Mouse (Mus musculus) heart, adult 2 months (tissue): ENCODE data around the gene Rtel1. TPM values are rescaled to one million over a fixed set of nuclear protein-coding genes. Genes with fewer than 3 reads are reported as not detected.

Experiments used
- DNase-seq, 2 experiments: peaks; one replicate each; pipeline ENCODE4 v3.0.0; 2021
- H3K27ac ChIP-seq: fragments of 200-600 bp; 2 replicates; pipeline ENCODE4 v1.8.1; 2022
- H3K27me3 ChIP-seq: fragments of 200-500 bp; 2 replicates; pipeline ENCODE4 v1.6.1; 2012; ENCODE audit warnings: mild to moderate bottlenecking, low read length, inconsistent platforms, mixed read lengths; ENCODE audit not compliant: control insufficient read depth, insufficient read depth
- H3K36me3 ChIP-seq: fragments of 200-500 bp; 2 replicates; pipeline ENCODE4 v1.6.1; 2012; ENCODE audit warnings: low read length, inconsistent platforms; ENCODE audit not compliant: control insufficient read depth, insufficient read depth
- H3K4me1 ChIP-seq: fragments of 200-500 bp; 2 replicates; pipeline ENCODE4 v1.6.1; 2011; ENCODE audit warnings: low read length; ENCODE audit not compliant: control insufficient read depth, insufficient read depth
- H3K4me3 ChIP-seq: fragments of 200-600 bp; 2 replicates; pipeline ENCODE4 v1.8.1; 2022
- H3K79me2 ChIP-seq: fragments of 200-500 bp; replicated peaks from 2 replicates; pipeline ENCODE4 v1.6.1; 2012; ENCODE audit warnings: mild to moderate bottlenecking, inconsistent platforms, low read length, moderate library complexity, mixed read lengths; ENCODE audit not compliant: control insufficient read depth, insufficient read depth
- H3K9ac ChIP-seq: fragments of 200-500 bp; 2 replicates; pipeline ENCODE4 v1.6.1; 2012; ENCODE audit warnings: low read depth, mild to moderate bottlenecking, control low read depth, inconsistent platforms, low read length, mixed read lengths
- CTCF ChIP-seq: fragments of 200-600 bp; IDR thresholded peaks from 2 replicates; pipeline ENCODE4 v1.8.1; 2022; ENCODE audit warnings: antibody characterized with exemption, mild to moderate bottlenecking, moderate library complexity
- EP300 ChIP-seq: fragments of 200-500 bp; IDR thresholded peaks from 2 replicates; pipeline ENCODE4 v1.6.1; 2011; ENCODE audit warnings: low read depth, low read length, control low read depth; ENCODE audit not compliant: insufficient read depth
- POLR2A ChIP-seq: fragments of 200-500 bp; IDR thresholded peaks from 2 replicates; pipeline ENCODE4 v1.6.1; 2011; ENCODE audit warnings: mild to moderate bottlenecking, low read depth, low read length, control low read depth; ENCODE audit not compliant: insufficient read depth
- WGBS: fragments of 180-500 bp; shearing (Covaris S2); methylation state at CpG from one replicate; pipeline ENCODE4 v1.1.7; 2018; 5-methylcytosine and 5-hydroxymethylcytosine counted together
- intact Hi-C: fragments of 180-260 bp; cut with DNase I; formaldehyde crosslinking; loops from one replicate; pipeline ENCODE4 v1.15.1; 2025
- long read RNA-seq: library from polyadenylated mRNA; stranded (forward); transcript quantifications from one replicate; pipeline ENCODE4 v2.0.0, GENCODE M21; 2021
- polyA plus RNA-seq: library from polyadenylated mRNA; depleted of rRNA; stranded (reverse); fragments of >200 nt; gene quantifications from 2 replicates; pipeline ENCODE4 v1.2.3, GENCODE M21; 2012; rRNA removed
- total RNA-seq, 2 experiments: library from RNA; stranded (reverse); gene quantifications; 2 replicates each; pipeline ENCODE4 v1.2.3; 2021

Gene Rtel1
- 10 to 100 TPM in 1 of 2 experiments, 1 to 10 TPM in 1; 8.3 to 10.6 TPM for total RNA-seq
- 21.9 and 29.6 TPM in 2 replicates for polyA plus RNA-seq
- long read RNA-seq, partial matches to known transcripts, result 1 of 2 reads
- long read RNA-seq, other reads (novel, unspliced or antisense), result 1 of 2 reads

DNA sequence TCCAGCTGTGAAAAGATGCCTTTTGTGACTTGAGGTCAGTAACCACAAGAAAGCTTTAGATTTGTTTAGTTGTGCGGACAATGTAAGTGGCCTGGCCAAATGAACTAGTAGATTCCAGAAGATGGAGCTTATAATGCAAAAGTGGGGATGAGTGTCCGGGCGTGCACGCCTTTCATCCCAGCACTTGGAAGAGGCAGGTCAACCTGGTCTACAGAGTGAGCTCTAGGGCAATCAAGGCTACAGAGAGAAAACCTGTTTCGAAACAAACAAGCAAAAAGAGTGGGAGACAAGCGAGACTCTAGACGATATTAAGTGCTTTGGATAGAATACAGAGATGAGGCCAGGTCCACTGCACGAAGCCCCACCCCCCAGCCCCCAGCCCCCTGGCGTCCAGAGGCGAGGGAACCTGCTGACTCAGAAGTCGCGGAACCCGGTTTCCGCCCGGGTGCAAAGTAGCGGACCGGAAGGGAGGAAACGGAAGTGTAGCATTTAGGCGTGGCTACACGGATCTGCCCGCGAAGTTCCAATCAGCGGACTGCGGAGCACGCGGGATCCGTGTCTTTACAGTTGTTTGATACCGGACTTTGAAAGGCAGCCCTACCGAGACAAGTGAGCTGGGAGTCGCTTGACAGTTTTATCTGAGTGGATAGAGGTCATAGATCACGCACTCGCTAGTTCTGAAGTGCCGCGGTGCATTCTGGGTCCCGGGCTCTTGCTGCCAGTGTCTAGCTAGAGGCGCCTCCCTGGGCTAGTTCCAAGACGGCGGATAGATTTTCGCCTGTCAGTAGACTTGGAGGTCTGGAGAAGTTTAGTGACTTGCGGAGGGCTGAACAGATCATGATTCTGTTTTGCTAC is at the start of gene Rtel1:
Gene Rtel1, plus strand, starts transcription at position 492 of the 855 bp plus-strand sequence.
- H3K36me3 ChIP-seq, result no peaks in the 10 kb centered on the region
- no peaks in the 10 kb centered on the region for H3K79me2 ChIP-seq
- H3K4me1 ChIP-seq, result peaks cover 2% of the 10 kb centered on the region; the same call in 1 of the 2 replicates
- intact Hi-C loops, result loop anchor here (2.0 to 5.0 kb wide), 2 partner anchors 31 to 77 kb away; partner anchors contain the start of genes Gmeb2 and Helz2
- no peaks in the 10 kb centered on the region for H3K27me3 ChIP-seq
- H3K27ac ChIP-seq, result peak within 1 kb of the TSS; percentile 73
- TF ChIP-seq POLR2A (peak; percentile 67), CTCF (peak; percentile 53), EP300 (peak; percentile 54; the same call in 1 of the 2 replicates)
- 6% methylated on average over 40 of the region's 40 CpGs for WGBS
- H3K4me3 ChIP-seq, result peak within 1 kb of the TSS; percentile 64
- DNase-seq, result peak; percentile 87
- H3K9ac ChIP-seq, result peak within 1 kb of the TSS; percentile 18

DNA sequence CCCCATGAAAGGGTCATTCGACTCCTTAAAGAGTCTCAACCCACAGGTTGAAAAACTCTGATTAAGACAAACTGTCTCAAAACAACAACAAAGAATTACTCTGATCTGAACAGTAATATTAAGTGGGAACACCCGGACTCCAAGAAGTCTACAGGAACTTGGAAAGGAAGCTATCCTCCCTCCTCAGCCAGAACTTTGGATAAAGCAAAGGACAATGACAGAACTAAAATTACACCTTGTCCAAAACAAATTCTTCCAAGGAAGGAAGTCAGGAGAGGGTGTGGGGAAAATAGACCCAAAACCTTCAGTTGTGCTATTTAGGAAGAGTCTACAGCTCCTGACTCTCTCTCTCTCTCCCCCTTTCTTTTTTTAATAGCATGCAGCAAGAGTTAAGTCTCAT is 47.4 kb upstream of the Rtel1 start:
- Histone ChIP-seq H3K4me1 (peaks cover 2% of the 10 kb centered on the region; the same call in 1 of the 2 replicates), H3K4me3 (no peak overlapping the region), H3K79me2 (no peaks in the 10 kb centered on the region; the same call in 1 of the 2 replicates), H3K27ac (peak overlapping the region; percentile 57), H3K36me3 (peaks cover 40% of the 10 kb centered on the region), H3K9ac (no peak overlapping the region), H3K27me3 (no peaks in the 10 kb centered on the region)
- TF ChIP-seq CTCF (no peak), EP300 (no peak), POLR2A (no peak)
- intact Hi-C loops, result loop anchor here (1.0 to 10.0 kb wide), 3 partner anchors 15 to 403 kb away; partner anchors contain the start of genes Ppdpf and Sox18
- DNase-seq, result no peak
- WGBS, result 61% methylated on average over 2 of the region's 2 CpGs

DNA sequence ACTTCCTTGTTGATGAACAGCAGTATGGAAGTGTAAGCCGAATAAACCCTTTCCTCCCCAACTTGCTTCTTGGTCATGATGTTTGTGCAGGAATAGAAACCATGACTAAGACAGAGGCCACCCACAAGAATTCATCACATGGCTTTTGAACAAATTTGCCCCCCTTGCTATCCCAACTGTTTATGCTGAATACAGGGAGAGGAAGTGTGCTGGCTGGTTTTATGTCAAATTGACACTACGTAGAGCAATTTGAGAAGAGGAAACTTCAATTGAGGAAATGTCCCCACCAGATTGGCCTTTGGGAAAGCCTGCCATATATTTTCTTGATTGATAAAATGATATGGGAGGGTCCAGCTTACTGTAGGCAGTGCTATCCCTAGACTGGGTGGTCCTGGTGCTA is 45.7 kb upstream of the Rtel1 start:
- TF ChIP-seq EP300, result no peak
- TF ChIP-seq CTCF, result no peak
- no peak for TF ChIP-seq POLR2A
- Histone ChIP-seq H3K27me3 (no peaks in the 10 kb centered on the region), H3K9ac (no peak overlapping the region), H3K4me1 (peaks cover 4% of the 10 kb centered on the region), H3K4me3 (no peak overlapping the region), H3K27ac (no peak overlapping the region), H3K79me2 (no peaks in the 10 kb centered on the region; the same call in 1 of the 2 replicates), H3K36me3 (peaks cover 41% of the 10 kb centered on the region)
- intact Hi-C loops, result loop anchor here (5.0 to 10.0 kb wide), 2 partner anchors 87 to 401 kb away; partner anchors contain the start of genes Ppdpf and Sox18
- 57% methylated on average over 2 of the region's 2 CpGs for WGBS
- no peak for DNase-seq

DNA sequence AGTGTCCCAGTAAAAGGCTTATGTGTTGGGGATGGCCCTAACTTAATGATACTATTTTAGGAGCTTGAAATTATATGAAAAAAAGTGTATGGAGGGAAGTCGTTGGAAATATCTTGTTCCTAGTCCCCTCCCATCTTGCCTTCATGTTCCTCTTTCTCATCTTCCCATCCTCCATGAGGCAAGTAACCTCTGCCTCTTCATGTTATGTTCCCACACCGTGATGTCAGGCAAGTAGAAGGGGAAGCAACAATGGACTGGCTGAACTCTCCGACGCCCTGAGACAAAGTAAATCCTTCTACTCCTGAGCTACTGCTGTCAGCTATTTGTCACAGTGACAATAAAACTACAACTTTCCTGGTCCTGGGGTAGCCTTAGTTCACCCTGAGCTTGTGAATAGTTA is 44.9 kb upstream of the Rtel1 start:
- Histone ChIP-seq H3K27me3 (no peaks in the 10 kb centered on the region), H3K4me3 (no peak overlapping the region), H3K36me3 (peaks cover 41% of the 10 kb centered on the region), H3K9ac (no peak overlapping the region), H3K4me1 (peaks cover 4% of the 10 kb centered on the region), H3K79me2 (no peaks in the 10 kb centered on the region; the same call in 1 of the 2 replicates), H3K27ac (no peak overlapping the region)
- 80% methylated on average over 4 of the region's 4 CpGs for WGBS
- TF ChIP-seq EP300 (no peak), CTCF (no peak), POLR2A (no peak)
- intact Hi-C loops, result loop anchor here (5.0 to 10.0 kb wide), 2 partner anchors 87 to 400 kb away; partner anchors contain the start of genes Ppdpf and Sox18
- no peak for DNase-seq

DNA sequence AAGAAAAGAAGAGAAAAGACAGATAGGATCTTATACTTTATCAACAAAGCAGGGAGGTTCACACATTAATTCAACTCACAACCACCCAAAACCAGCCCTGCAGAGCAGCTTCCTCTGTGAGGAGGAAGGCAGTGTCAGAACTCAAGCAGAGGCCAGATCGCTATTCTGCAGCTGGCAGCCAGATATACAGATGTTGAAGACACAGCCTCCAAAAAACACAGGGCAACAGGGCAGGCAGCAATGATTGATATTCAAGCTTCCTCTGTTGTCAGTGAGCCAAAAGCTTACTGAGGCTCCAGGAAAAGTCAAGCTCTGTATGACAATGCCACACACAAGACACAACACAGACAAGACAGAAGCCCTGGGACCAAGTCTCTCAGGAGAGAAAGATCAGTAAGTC is 42.8 kb upstream of the Rtel1 start:
- WGBS, result 35% methylated on average over 1 of the region's 1 CpGs
- peak; percentile 29 to 31 for DNase-seq
- no peak overlapping the region for H3K4me3 ChIP-seq

More for the DNA sequence above, 42.8 kb upstream of the Rtel1 start:
- no peaks in the 10 kb centered on the region; the same call in 1 of the 2 replicates for H3K79me2 ChIP-seq
- no peak for TF ChIP-seq POLR2A
- peak; percentile 87 for TF ChIP-seq EP300
- H3K9ac ChIP-seq, result no peak overlapping the region
- H3K36me3 ChIP-seq, result peaks cover 44% of the 10 kb centered on the region
- peaks cover 4% of the 10 kb centered on the region for H3K4me1 ChIP-seq
- H3K27me3 ChIP-seq, result no peaks in the 10 kb centered on the region
- H3K27ac ChIP-seq, result peak overlapping the region; percentile 23
- intact Hi-C loops, result loop anchor here (10.0 kb wide), 1 partner anchor 398 kb away; the partner anchor contains the start of gene Sox18
